Mouse (Mus musculus): Measurements from ENCODE around the gene Dixdc1. TPM values are rescaled to one million over a fixed set of nuclear protein-coding genes. Genes with fewer than 3 reads are reported as not detected.
"Not testable (repeated sequence)": the region's sequence is repeated elsewhere in the genome, so short reads cannot be mapped to it uniquely, and the experiment has no call there.

The Dixdc1 gene
- polyA plus RNA-seq, 1 experiment from 2014 or later: 8.0 TPM

DNA sequence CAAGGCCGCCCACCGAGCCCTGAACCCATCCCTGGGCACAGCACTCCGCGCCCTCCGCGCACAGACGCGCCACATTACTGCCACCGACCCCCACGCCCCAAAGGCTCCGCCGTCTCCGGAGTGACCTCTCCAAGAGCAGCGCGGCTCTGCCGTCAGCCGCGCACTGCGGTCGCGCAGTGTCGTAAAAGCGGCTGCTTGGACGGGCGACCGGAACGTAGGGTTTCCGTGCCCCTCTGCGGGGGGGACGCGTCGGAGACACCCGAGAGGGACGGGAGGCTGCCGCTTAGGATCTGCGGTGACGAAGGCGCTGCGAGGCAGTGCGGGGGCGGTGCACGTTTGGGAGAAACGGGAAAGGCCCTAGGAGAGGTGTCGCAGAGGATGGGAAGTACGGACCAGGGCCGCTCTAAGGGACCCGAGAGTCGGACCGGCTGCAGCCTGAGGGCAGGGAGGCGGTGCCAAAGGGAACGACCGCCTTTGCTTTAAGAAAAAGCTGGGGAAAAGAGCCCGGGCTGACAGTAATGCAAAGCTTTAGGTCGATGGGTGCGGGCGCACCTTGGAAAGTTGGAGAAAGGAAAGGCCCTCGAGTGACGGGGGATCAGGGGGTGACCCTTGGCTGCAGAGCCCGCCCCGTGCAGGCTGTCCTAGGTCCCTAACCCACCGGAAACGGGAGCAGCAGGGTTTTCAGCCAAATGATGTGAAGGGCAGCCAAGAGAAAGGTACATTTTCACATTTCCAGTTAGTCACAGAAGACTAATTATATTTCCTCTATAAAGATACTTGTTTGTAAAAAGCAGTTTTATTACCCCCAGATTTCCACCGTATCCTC is 79.7 kb downstream of the Dixdc1 start, which contains the start of gene Dlat:
Gene Dlat, minus strand, starts transcription at position 389 of the 826 bp plus-strand sequence.
- Histone ChIP-seq H3K27ac (peak within 1 kb of the TSS; percentile 89), H3K4me3 (replicated peaks) (peak within 1 kb of the TSS; percentile 85), H3K4me1 (peaks cover 8% of the 10 kb centered on the region), H3K4me2 (peak within 1 kb of the TSS; percentile 67), H3K9me3 (no peaks in the 10 kb centered on the region), H3K9ac (peak within 1 kb of the TSS; percentile 80), H3K27me3 (replicated peaks) (no peaks in the 10 kb centered on the region), H3K36me3 (no peaks in the 10 kb centered on the region)
- ATAC-seq (ENCODE audit: insufficient read depth, low FRiP score, low read depth): peak; percentile 91
- under 1% methylated on average over 63 of the region's 63 CpGs for WGBS

- H3K9ac ChIP-seq: peak overlapping the region; percentile 80
- no peaks in the 10 kb centered on the region for H3K27me3 ChIP-seq (replicated peaks)
- H3K27ac ChIP-seq: peak overlapping the region; percentile 89
- peaks cover 8% of the 10 kb centered on the region for H3K4me1 ChIP-seq
- WGBS: under 1% methylated on average over 28 of the region's 28 CpGs
- H3K9me3 ChIP-seq: no peaks in the 10 kb centered on the region
- peak overlapping the region; percentile 67 for H3K4me2 ChIP-seq
- 0 out of 2 replicates have a peak, but pooled peaks cover 3% of the 10 kb centered on the region for H3K36me3 ChIP-seq
- no peak; the same call in 1 of the 2 replicates for ATAC-seq (ENCODE audit: insufficient read depth, low FRiP score, low read depth)
- peak overlapping the region; percentile 85 for H3K4me3 ChIP-seq (replicated peaks)
Observed at GRCm38 (mm10) chr9:50658941-50659388, 80.4 kb downstream of the Dixdc1 start.

DNA sequence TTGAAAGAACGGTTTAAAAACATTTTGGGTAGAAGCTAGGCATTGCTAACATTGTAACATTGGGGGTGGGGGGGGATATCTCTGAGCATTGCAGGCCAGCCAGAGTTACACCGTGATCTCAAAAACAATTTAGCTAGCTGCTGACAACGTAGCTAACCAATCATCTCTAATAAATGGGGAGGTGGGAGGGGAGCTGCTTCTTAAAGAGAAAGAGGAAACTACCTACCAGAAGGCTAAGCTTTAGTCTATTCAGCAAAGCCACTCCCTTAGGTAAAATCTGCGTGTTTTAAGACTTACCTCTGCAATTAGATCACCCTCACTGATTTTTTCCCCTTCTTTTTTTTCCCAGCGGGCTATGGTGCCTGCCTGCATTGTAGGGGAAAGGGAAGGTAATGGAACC is 80.9 kb downstream of the Dixdc1 start:
- no peaks in the 10 kb centered on the region for H3K27me3 ChIP-seq (replicated peaks)
- no peak for ATAC-seq (ENCODE audit: insufficient read depth, low FRiP score, low read depth)
- H3K27ac ChIP-seq: peak overlapping the region; percentile 16; the same call in 1 of the 2 replicates
- H3K9ac ChIP-seq: peak overlapping the region; percentile 80; the same call in 1 of the 2 replicates
- 14% methylated on average over 5 of the region's 5 CpGs for WGBS
- H3K4me1 ChIP-seq: peaks cover 8% of the 10 kb centered on the region
- peak overlapping the region; percentile 67 for H3K4me2 ChIP-seq
- no peaks in the 10 kb centered on the region for H3K9me3 ChIP-seq
- H3K36me3 ChIP-seq: 0 out of 2 replicates have a peak, but pooled peaks cover 5% of the 10 kb centered on the region
- peak overlapping the region; percentile 85 for H3K4me3 ChIP-seq (replicated peaks)

DNA sequence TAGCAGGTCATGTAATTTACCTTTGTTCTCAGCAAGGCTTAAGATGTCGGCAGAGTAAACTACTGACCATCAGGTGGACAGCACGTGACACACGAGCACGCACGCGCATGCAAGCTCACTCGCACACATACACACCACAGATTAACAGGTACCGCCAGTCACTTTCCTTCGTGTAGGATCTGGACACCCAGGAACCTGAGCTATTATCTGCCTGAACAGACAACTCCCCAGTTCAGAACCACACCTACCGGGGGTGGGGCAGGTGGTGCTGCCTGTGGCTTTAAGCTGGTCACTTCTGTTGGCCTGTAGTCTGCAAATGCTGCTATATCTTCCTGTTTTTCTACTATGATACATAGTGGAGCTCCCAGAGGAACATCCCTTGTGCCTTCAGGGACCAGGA is 88.8 kb downstream of the Dixdc1 start:
- ATAC-seq (ENCODE audit: insufficient read depth, low FRiP score, low read depth): no peak
- Histone ChIP-seq H3K27me3 (replicated peaks) (no peaks in the 10 kb centered on the region), H3K4me1 (no peaks in the 10 kb centered on the region), H3K27ac (no peak overlapping the region), H3K9ac (no peak overlapping the region), H3K4me3 (replicated peaks) (no peak overlapping the region), H3K36me3 (peaks cover 38% of the 10 kb centered on the region), H3K9me3 (no peaks in the 10 kb centered on the region), H3K4me2 (no peak overlapping the region)
- 90% methylated on average over 10 of the region's 10 CpGs for WGBS

GRCm38 (mm10) chr9:50646826-50647370 is 92.4 kb downstream of the Dixdc1 start:
- H3K36me3 ChIP-seq: peaks cover 44% of the 10 kb centered on the region
- no peak overlapping the region for H3K27ac ChIP-seq
- H3K9ac ChIP-seq: no peak overlapping the region
- H3K4me3 ChIP-seq (replicated peaks): no peak overlapping the region
- H3K9me3 ChIP-seq: no peaks in the 10 kb centered on the region
- no peaks in the 10 kb centered on the region for H3K4me1 ChIP-seq
- H3K27me3 ChIP-seq (replicated peaks): no peaks in the 10 kb centered on the region
- ATAC-seq (ENCODE audit: insufficient read depth, low FRiP score, low read depth): no peak
- no peak overlapping the region for H3K4me2 ChIP-seq
- 78% methylated on average over 10 of the region's 10 CpGs for WGBS

DNA sequence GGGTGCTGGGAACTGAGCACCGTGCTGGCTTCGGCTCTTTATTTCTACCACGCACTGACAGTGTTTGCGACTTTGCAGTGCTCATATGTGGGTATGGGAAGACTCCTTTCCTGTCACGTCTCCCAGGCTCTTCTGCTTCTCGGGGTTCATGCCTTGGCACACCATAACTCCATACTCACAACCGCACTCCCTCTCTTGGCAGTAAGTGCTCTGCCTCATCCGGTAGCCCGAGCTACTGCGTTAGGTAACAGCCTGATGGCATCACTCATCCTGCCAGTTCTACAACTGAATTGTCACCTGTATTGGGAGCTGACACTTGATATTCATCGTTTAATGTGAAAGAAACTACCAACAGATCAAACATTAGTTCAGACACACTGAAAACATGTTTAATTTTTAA is 105.0 kb downstream of the Dixdc1 start:
- no peak for ATAC-seq (ENCODE audit: insufficient read depth, low FRiP score, low read depth)
- H3K36me3 ChIP-seq: peaks cover 7% of the 10 kb centered on the region; the same call in 1 of the 2 replicates

DNA sequence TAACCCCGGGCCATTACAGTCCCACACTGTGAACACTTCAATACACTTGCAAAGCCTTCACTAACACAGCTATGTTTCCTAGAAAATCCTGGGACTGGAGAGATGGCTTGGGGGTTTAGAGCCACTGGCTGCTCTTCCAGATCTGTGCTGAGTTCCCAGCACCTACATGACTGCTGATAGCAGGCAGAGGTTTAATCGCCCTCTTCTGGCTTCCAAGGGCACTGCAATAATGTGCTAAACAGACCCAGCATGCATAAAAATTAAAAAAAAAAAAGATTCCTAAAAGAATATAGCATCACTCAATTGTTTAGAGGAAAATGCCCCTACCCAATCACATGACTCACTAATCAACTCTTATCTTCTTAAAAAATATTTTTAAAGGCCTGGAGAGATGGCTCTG is 106.3 kb downstream of the Dixdc1 start:
- H3K27ac ChIP-seq: no peak overlapping the region
- H3K4me2 ChIP-seq: no peak overlapping the region
- peaks cover 7% of the 10 kb centered on the region; the same call in 1 of the 2 replicates for H3K36me3 ChIP-seq
- no peak for ATAC-seq (ENCODE audit: insufficient read depth, low FRiP score, low read depth)
- H3K4me1 ChIP-seq: no peaks in the 10 kb centered on the region
- H3K9me3 ChIP-seq: no peaks in the 10 kb centered on the region
- no peak overlapping the region for H3K9ac ChIP-seq
- H3K4me3 ChIP-seq (replicated peaks): no peak overlapping the region
- H3K27me3 ChIP-seq (replicated peaks): no peaks in the 10 kb centered on the region
- WGBS: 61% methylated on average over 2 of the region's 2 CpGs

More for the DNA sequence above, 105.0 kb downstream of the Dixdc1 start:
- H3K4me1 ChIP-seq: no peaks in the 10 kb centered on the region
- no peak overlapping the region for H3K4me2 ChIP-seq
- no peak overlapping the region for H3K9ac ChIP-seq
- H3K27me3 ChIP-seq (replicated peaks): no peaks in the 10 kb centered on the region
- 91% methylated on average over 11 of the region's 11 CpGs for WGBS
- H3K4me3 ChIP-seq (replicated peaks): no peak overlapping the region
- H3K9me3 ChIP-seq: no peaks in the 10 kb centered on the region
- H3K27ac ChIP-seq: no peak overlapping the region

DNA sequence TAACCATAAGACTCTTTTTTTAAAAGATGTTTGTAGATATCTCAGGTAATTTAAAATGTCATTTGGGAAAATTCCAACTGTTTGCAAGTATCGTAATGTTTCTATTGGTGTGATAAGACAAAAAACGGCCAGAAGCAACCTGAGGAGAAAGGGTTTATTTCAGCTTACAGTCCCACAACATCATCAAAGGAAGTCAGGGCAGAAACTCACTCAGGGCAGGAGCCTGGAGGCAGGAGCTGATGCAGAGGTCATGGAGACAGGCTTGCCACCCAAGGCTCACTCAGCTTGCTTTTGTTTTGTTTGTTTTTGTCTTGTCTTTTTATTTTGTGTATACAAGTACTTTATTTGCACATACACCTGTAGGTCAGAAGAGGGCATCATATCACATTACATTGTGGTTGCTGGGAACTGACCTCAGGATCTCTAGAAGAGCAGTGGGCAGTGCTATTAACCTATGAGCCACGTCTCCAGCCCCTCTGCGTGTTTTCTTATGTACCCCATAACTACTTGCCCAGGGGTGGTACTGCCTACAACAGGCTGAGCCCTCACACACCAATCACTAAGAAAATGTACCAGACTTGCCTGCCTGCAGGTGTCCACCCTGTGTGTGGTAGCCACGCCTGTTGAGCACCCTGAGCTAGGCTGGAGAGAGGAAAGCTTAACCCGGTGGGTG is 107.2 kb downstream of the Dixdc1 start:
- Histone ChIP-seq H3K9ac (no peak overlapping the region), H3K27me3 (replicated peaks) (no peaks in the 10 kb centered on the region), H3K27ac (no peak overlapping the region), H3K36me3 (peaks cover 7% of the 10 kb centered on the region; the same call in 1 of the 2 replicates), H3K4me2 (no peak overlapping the region), H3K9me3 (no peaks in the 10 kb centered on the region), H3K4me3 (replicated peaks) (no peak overlapping the region), H3K4me1 (no peaks in the 10 kb centered on the region)
- ATAC-seq (ENCODE audit: insufficient read depth, low FRiP score, low read depth): no peak
- WGBS: 84% methylated on average over 6 of the region's 6 CpGs

DNA sequence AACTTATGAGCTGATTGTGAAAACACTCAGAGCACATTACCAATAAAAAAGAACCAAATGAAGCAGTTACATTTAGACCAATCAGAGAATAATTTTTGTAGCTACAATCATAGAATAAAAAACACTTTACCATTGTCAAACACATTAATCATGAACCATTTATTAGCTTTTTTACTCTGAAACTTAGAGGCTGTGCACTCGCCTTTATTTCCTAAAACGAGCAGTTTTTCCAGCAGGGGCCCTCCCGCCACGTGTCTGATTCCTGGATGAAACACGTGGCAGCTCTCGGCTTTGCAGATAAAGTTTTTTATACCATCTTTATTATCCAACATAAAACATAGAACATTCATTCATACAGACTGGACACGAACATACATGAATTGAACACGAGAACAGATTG is 108.4 kb downstream of the Dixdc1 start:
- 90% methylated on average over 6 of the region's 8 CpGs for WGBS
- H3K36me3 ChIP-seq; H3K4me1 ChIP-seq; H3K4me3 ChIP-seq (replicated peaks); H3K27ac ChIP-seq; ATAC-seq (ENCODE audit: insufficient read depth, low FRiP score, low read depth); H3K4me2 ChIP-seq; H3K9me3 ChIP-seq; H3K9ac ChIP-seq; H3K27me3 ChIP-seq (replicated peaks): not testable (repeated sequence)

GRCm38 (mm10) chr9:50617794-50618330 is 121.5 kb downstream of the Dixdc1 start:
- Histone ChIP-seq H3K27me3 (replicated peaks) (no peaks in the 10 kb centered on the region), H3K36me3 (peaks cover 14% of the 10 kb centered on the region), H3K9me3 (no peaks in the 10 kb centered on the region), H3K4me2 (peak overlapping the region; percentile 66), H3K4me1 (no peaks in the 10 kb centered on the region), H3K9ac (no peak overlapping the region), H3K27ac (no peak overlapping the region), H3K4me3 (replicated peaks) (peak overlapping the region; percentile 84)
- WGBS: 56% methylated on average over 9 of the region's 9 CpGs
- no peak for ATAC-seq (ENCODE audit: insufficient read depth, low FRiP score, low read depth)

DNA sequence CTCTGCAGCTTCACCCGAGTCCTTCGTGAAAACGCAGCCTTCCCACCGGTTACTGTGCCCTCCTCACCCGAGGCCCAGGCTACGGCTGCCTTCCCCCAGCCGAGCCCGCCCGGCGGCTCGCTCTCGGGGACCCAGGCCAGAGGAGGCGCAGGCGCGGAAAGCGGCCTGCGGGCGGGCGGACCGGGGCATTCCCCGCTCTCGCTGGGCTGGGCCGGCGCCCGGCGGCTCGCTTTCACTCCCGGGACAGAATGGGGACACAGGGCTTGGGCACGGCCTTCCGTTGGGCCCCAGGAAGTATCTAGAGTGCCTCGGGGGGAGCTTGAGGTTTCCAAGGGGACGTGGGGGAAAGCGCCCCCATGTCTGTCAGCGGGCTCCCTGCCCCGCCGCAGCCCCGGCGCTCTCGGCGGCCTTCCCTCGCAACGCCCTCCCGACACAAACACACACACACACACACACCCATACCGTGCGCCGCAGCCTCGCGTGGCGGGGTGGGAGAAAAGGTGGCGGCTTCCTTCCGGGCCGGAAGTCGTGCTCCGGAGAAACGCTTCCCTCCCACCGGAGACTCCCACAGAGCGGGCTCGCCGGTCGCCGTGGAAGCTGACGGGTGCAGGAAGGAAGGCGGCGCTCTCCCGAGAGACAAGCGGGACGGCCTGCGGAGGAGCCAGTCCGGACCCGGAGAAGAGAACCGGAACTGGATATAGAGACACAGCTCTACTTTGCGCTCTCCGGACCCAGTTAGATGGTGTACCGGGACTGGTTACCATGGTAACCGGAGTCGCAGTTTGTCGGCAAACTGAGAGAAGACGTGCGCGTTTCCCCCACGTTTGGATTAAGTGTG is 122.3 kb downstream of the Dixdc1 start, which contains the start of the genes Pih1d2 and Nkapd1:
Gene Pih1d2, plus strand, starts transcription at position 556 of the 838 bp plus-strand sequence.
Gene Nkapd1, minus strand, starts transcription at position 699 of the 838 bp plus-strand sequence.
- 0% methylated on average over 73 of the region's 81 CpGs for WGBS

More for the DNA sequence above, 122.3 kb downstream of the Dixdc1 start, which contains the start of the genes Pih1d2 and Nkapd1:
- peak; percentile 92 for ATAC-seq (ENCODE audit: insufficient read depth, low FRiP score, low read depth)
- H3K4me2 ChIP-seq: peak within 1 kb of the TSS; percentile 66
- H3K27me3 ChIP-seq (replicated peaks): no peaks in the 10 kb centered on the region
- H3K9ac ChIP-seq: peak within 1 kb of the TSS; percentile 80
- peak within 1 kb of the TSS; percentile 93 for H3K27ac ChIP-seq
- H3K9me3 ChIP-seq: no peaks in the 10 kb centered on the region
- H3K4me1 ChIP-seq: no peaks in the 10 kb centered on the region
- peaks cover 15% of the 10 kb centered on the region for H3K36me3 ChIP-seq
- H3K4me3 ChIP-seq (replicated peaks): peak within 1 kb of the TSS; percentile 84
